Comparison of ENCODE assay signal across 19 mouse cellular contexts in genomic region chr5:118078550-118078949, GRCm38 (mm10). TPM values are rescaled to one million over a fixed set of nuclear protein-coding genes. Genes with fewer than 3 reads are reported as not detected.
DNase-seq lines count a peak whose midpoint lies in the region; ATAC-seq lines count a peak whose summit lies in the region.
"Had no signal": no experiment of that assay in that cellular context is flagged by ENCODE, and none has a peak within 500 bp of the region (broad histone marks: within the 10 kb centered on the region; RNA-seq: fewer than 3 reads in every experiment).

No protein-coding gene starts in this region.

- H3K9me3 ChIP-seq in hindbrain, embryonic 10.5 days = no peaks in the 10 kb centered on the region
- H3K9me3 ChIP-seq in hindbrain, embryonic 16.5 days (ENCODE audit: control insufficient read depth, low read length) = no peaks in the 10 kb centered on the region
- no peaks in the 10 kb centered on the region for H3K9me3 ChIP-seq in neural tube, embryonic 13.5 days
- no peaks in the 10 kb centered on the region for H3K9me3 ChIP-seq in midbrain, embryonic 14.5 days (ENCODE audit: control insufficient read depth, low read length)
- H3K9me3 ChIP-seq: embryonic facial prominence, embryonic 12.5 days; forebrain, embryonic 15.5 days; G1E; heart, embryonic 13.5 days had no signal

- H3K4me3 ChIP-seq in hindbrain, embryonic 10.5 days = no peak overlapping the region
- no peak overlapping the region for H3K4me3 ChIP-seq in hindbrain, embryonic 16.5 days (ENCODE audit: low read length)
- no peak overlapping the region for H3K4me3 ChIP-seq in neural tube, embryonic 13.5 days
- no peak overlapping the region for H3K4me3 ChIP-seq in midbrain, embryonic 14.5 days (replicated peaks; ENCODE audit: low read depth, low read length)
- H3K4me3 ChIP-seq: embryonic facial prominence, embryonic 12.5 days; forebrain, embryonic 15.5 days; heart, embryonic 13.5 days had no signal

- peak overlapping the region; percentile 73 for H3K27ac ChIP-seq in hindbrain, embryonic 10.5 days
- H3K27ac ChIP-seq in hindbrain, embryonic 16.5 days (ENCODE audit: low read depth, low read length) = no peak overlapping the region
- peak overlapping the region; percentile 82; the same call in 1 of the 2 replicates for H3K27ac ChIP-seq in neural tube, embryonic 13.5 days (replicated peaks)
- H3K27ac ChIP-seq in midbrain, embryonic 14.5 days (replicated peaks; ENCODE audit: low read depth, low read length) = peak overlapping the region; percentile 69
- H3K27ac ChIP-seq: embryonic facial prominence, embryonic 12.5 days; heart, embryonic 13.5 days had no signal

- peaks cover 55% of the 10 kb centered on the region for H3K4me1 ChIP-seq in hindbrain, embryonic 10.5 days (replicated peaks)
- peaks cover 54% of the 10 kb centered on the region for H3K4me1 ChIP-seq in hindbrain, embryonic 16.5 days (ENCODE audit: control insufficient read depth, insufficient read depth, low read depth, low read length)
- peaks cover 83% of the 10 kb centered on the region for H3K4me1 ChIP-seq in neural tube, embryonic 13.5 days (replicated peaks)
- peaks cover 37% of the 10 kb centered on the region for H3K4me1 ChIP-seq in midbrain, embryonic 14.5 days (ENCODE audit: control insufficient read depth, insufficient read depth, low read length)

- 87% methylated on average over 6 of the region's 6 CpGs for WGBS in hindbrain, embryonic 10.5 days
- 89% methylated on average over 6 of the region's 6 CpGs for WGBS in hindbrain, embryonic 16.5 days
- WGBS in neural tube, embryonic 13.5 days = 86% methylated on average over 6 of the region's 6 CpGs
- 88% methylated on average over 6 of the region's 6 CpGs for WGBS in midbrain, embryonic 14.5 days

- no peaks in the 10 kb centered on the region for H3K27me3 ChIP-seq in hindbrain, embryonic 10.5 days (ENCODE audit: insufficient read depth, poor library complexity, severe bottlenecking)
- H3K27me3 ChIP-seq in hindbrain, embryonic 16.5 days (replicated peaks; ENCODE audit: control insufficient read depth, insufficient read depth, low read length) = no peaks in the 10 kb centered on the region
- H3K27me3 ChIP-seq in neural tube, embryonic 13.5 days = no peaks in the 10 kb centered on the region
- no peaks in the 10 kb centered on the region for H3K27me3 ChIP-seq in midbrain, embryonic 14.5 days (ENCODE audit: control insufficient read depth, insufficient read depth, low read length)
- H3K27me3 ChIP-seq: embryonic facial prominence, embryonic 12.5 days; forebrain, embryonic 15.5 days; heart, embryonic 13.5 days had no signal

- peaks cover 63% of the 10 kb centered on the region for H3K36me3 ChIP-seq in hindbrain, embryonic 10.5 days
- H3K36me3 ChIP-seq in hindbrain, embryonic 16.5 days (ENCODE audit: control insufficient read depth, insufficient read depth, low read length) = no peaks in the 10 kb centered on the region
- H3K36me3 ChIP-seq in neural tube, embryonic 13.5 days = peaks cover 24% of the 10 kb centered on the region
- H3K36me3 ChIP-seq in midbrain, embryonic 14.5 days (ENCODE audit: control insufficient read depth, insufficient read depth, low read length) = peaks cover 32% of the 10 kb centered on the region

- intact Hi-C loops in left cerebral cortex, postnatal 4 days (cut with DNase I) = no loop called here

- no peak for DNase-seq in hindbrain, embryonic 10.5 days (ENCODE audit: low spot score)
- DNase-seq in neural tube, embryonic 10.5 days (ENCODE audit: extremely low spot score, low spot score) = no peak
- no peak for DNase-seq in midbrain, embryonic 14.5 days
- DNase-seq in left cerebral cortex, postnatal 4 days = no peak
- no peak for DNase-seq in lung, postnatal 4 days
- DNase-seq: adrenal gland, adult 8-10 months; cerebellum, adult 11 months; cerebellum, adult 9-10 months; gastrocnemius, postnatal 36 days; heart, adult 11 months; heart, postnatal 36 days had no signal

- H3K9ac ChIP-seq in hindbrain, embryonic 16.5 days (ENCODE audit: low read depth, low read length) = no peak overlapping the region
- H3K9ac ChIP-seq in neural tube, embryonic 13.5 days = peak overlapping the region; percentile 14; the same call in 1 of the 2 replicates
- H3K9ac ChIP-seq in midbrain, embryonic 14.5 days (replicated peaks; ENCODE audit: low read length) = no peak overlapping the region
- H3K9ac ChIP-seq: embryonic facial prominence, embryonic 12.5 days; forebrain, embryonic 15.5 days; hindbrain, embryonic 14.5 days had no signal

- no peak for ATAC-seq in hindbrain, embryonic 16.5 days
- no peak for ATAC-seq in neural tube, embryonic 13.5 days (ENCODE audit: low read depth)
- ATAC-seq in midbrain, embryonic 14.5 days (ENCODE audit: low FRiP score, low TSS enrichment) = no peak
- ATAC-seq: CD4-positive, CD25-positive, alpha-beta regulatory T cell, adult 4 months; forebrain, embryonic 15.5 days had no signal

- no peak overlapping the region for H3K4me2 ChIP-seq in hindbrain, embryonic 16.5 days (ENCODE audit: low read length)
- no peak overlapping the region for H3K4me2 ChIP-seq in neural tube, embryonic 13.5 days
- H3K4me2 ChIP-seq in midbrain, embryonic 14.5 days (ENCODE audit: low read length) = no peak overlapping the region
- H3K4me2 ChIP-seq: embryonic facial prominence, embryonic 12.5 days; forebrain, embryonic 15.5 days; heart, embryonic 13.5 days; hindbrain, embryonic 14.5 days had no signal

RNA-seq across cellular contexts. Expression of gene Tesc, which starts 51.0 kb away (rescaled TPM):
- polyA plus RNA-seq in hindbrain, embryonic 10.5 days (2016; fragmentation: Nextera tagmentation; extraction: Ambion mirVana) = 0.45 and 0.55 TPM in 2 replicates
- 4.1 and 5.4 TPM in 2 replicates for polyA plus RNA-seq in hindbrain, embryonic 16.5 days (2015; fragmentation: Nextera tagmentation; extraction: Ambion mirVana)
- 1.8 and 2.1 TPM in 2 replicates for polyA plus RNA-seq in neural tube, embryonic 13.5 days (2015; fragmentation: Nextera tagmentation; extraction: Ambion mirVana)
- 4.4 and 4.9 TPM in 2 replicates for polyA plus RNA-seq in midbrain, embryonic 14.5 days (2014; fragmentation: Nextera tagmentation; extraction: Ambion mirVana)
- 1 to 10 TPM; 3.7 to 5.4 TPM for total RNA-seq in left cerebral cortex, postnatal 4 days (2021)
- total RNA-seq: G1E had no signal
- polyA plus RNA-seq: G1E had no signal
